Mouse (Mus musculus) liver, postnatal 0 days (tissue): ENCODE measurements around the gene Fam199x. TPM values are rescaled to one million over a fixed set of nuclear protein-coding genes. Genes with fewer than 3 reads are reported as not detected.

Experiments used
- ATAC-seq: fragments of 200-750 bp; cut with Nextera tagmentation; 2 replicates; pipeline ENCODE4 v1.8.0; 2017; ENCODE audit warnings: mild to moderate bottlenecking, moderate library complexity
- DNase-seq: peaks from one replicate; pipeline ENCODE4 v3.0.0-alpha.2; 2016
- H3K27ac ChIP-seq: fragments of 300-500 bp; sonication (generic); 2 replicates; pipeline ENCODE4 v1.5.1; 2014; ENCODE audit warnings: antibody characterized with exemption, moderate library complexity, mild to moderate bottlenecking, low read depth
- H3K27me3 ChIP-seq: fragments of 300-500 bp; sonication (generic); 2 replicates; pipeline ENCODE4 v1.6.1; 2014; ENCODE audit warnings: low read length, control low read depth, mixed read lengths; ENCODE audit not compliant: insufficient read depth
- H3K36me3 ChIP-seq: fragments of 300-500 bp; sonication (generic); replicated peaks from 2 replicates; pipeline ENCODE4 v1.6.1; 2014; ENCODE audit warnings: mild to moderate bottlenecking, control low read depth, low read length, moderate library complexity, mixed read lengths; ENCODE audit not compliant: insufficient read depth
- H3K4me1 ChIP-seq: fragments of 300-500 bp; sonication (generic); 2 replicates; pipeline ENCODE4 v1.6.1; 2014; ENCODE audit warnings: antibody characterized with exemption, mild to moderate bottlenecking, control low read depth; ENCODE audit not compliant: insufficient read depth
- H3K4me2 ChIP-seq: fragments of 300-500 bp; sonication (generic); 2 replicates; pipeline ENCODE4 v1.6.1; 2014; ENCODE audit warnings: low read depth, mild to moderate bottlenecking, low read length, moderate library complexity, mixed read lengths
- H3K4me3 ChIP-seq: fragments of 300-500 bp; sonication (generic); 2 replicates; pipeline ENCODE4 v1.5.1; 2014; ENCODE audit warnings: low read depth, low read length
- H3K9ac ChIP-seq: fragments of 300-500 bp; sonication (generic); replicated peaks from 2 replicates; pipeline ENCODE4 v1.6.1; 2014; ENCODE audit warnings: mild to moderate bottlenecking, moderate library complexity
- H3K9me3 ChIP-seq: fragments of 300-500 bp; sonication (generic); 2 replicates; pipeline ENCODE4 v1.6.1; 2016; ENCODE audit warnings: mild to moderate bottlenecking, control low read depth, low read length, mixed read lengths
- CTCF ChIP-seq: sonication (generic); IDR thresholded peaks from 2 replicates; pipeline ENCODE4 v1.5.1; 2016; ENCODE audit warnings: antibody characterized with exemption, low read depth
- EP300 ChIP-seq: IDR thresholded peaks from 2 replicates; pipeline ENCODE4 v1.6.1; 2016; ENCODE audit warnings: antibody characterized with exemption, low read depth, mild to moderate bottlenecking
- WGBS: fragments of 180-500 bp; shearing (Covaris S2); extraction: QIAGEN DNeasy Blood & Tissue Kit; methylation state at CpG from one replicate; pipeline ENCODE4 v1.1.7; 2014; ENCODE audit not compliant: insufficient replicate concordance; 5-methylcytosine and 5-hydroxymethylcytosine counted together
- polyA plus RNA-seq: library from polyadenylated mRNA; unstranded; fragments of >200 nt; fragmentation: Nextera tagmentation; extraction: Ambion mirVana; gene quantifications from 2 replicates; pipeline ENCODE4 v1.2.1, GENCODE M21; 2015

The Fam199x gene
- polyA plus RNA-seq, 1 experiment from 2014 or later, result 1.5 TPM

GRCm38 (mm10) chrX:137034322-137034721 is 15.1 kb upstream of the Fam199x start:
- no peaks in the 10 kb centered on the region for H3K9me3 ChIP-seq
- no peak overlapping the region for H3K4me2 ChIP-seq
- ATAC-seq (no peak), DNase-seq (no peak)
- no peak overlapping the region for H3K27ac ChIP-seq
- WGBS, result 62% methylated on average over 4 of the region's 4 CpGs
- no peak overlapping the region for H3K9ac ChIP-seq
- no peak overlapping the region for H3K4me3 ChIP-seq
- no peaks in the 10 kb centered on the region for H3K27me3 ChIP-seq
- TF ChIP-seq EP300, result no peak
- no peak for TF ChIP-seq CTCF
- peaks cover 3% of the 10 kb centered on the region; the same call in 1 of the 2 replicates for H3K4me1 ChIP-seq
- H3K36me3 ChIP-seq, result no peaks in the 10 kb centered on the region

DNA sequence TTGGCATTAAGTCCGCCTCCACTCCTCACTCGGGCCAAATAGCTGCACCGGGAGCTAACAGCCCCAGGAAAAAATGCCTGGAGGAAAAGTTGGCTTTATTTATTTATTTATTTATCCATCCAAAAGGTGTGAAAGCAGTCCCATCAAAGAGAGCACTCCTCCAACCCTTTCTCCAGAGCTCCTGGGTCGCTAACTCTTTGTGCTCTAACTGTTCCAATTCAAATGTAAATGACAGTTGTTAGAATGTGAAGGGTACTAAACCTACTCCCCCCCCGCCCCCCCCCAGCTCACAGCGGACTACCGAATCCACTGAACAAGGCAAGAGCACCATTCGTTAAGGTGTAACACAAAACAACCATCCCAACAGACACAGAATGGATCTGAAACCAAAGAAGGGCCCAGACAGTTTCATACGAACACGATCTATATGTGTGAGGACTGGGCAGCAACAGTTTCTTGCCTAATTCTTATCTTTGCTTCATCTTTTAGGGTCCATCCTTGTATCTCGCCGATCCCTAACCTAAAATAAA is 11.9 kb upstream of the Fam199x start:
- ATAC-seq (peak; percentile 47; the same call in 1 of the 2 replicates), DNase-seq (no peak)
- TF ChIP-seq EP300, result no peak
- no peak for TF ChIP-seq CTCF
- Histone ChIP-seq H3K9ac (peak overlapping the region; percentile 72), H3K27ac (peak overlapping the region; percentile 89; the same call in 1 of the 2 replicates), H3K4me1 (peaks cover 3% of the 10 kb centered on the region; the same call in 1 of the 2 replicates), H3K4me3 (peak overlapping the region; percentile 68), H3K9me3 (no peaks in the 10 kb centered on the region), H3K36me3 (no peaks in the 10 kb centered on the region), H3K27me3 (no peaks in the 10 kb centered on the region), H3K4me2 (peak overlapping the region; percentile 68)
- 18% methylated on average over 12 of the region's 12 CpGs for WGBS

DNA sequence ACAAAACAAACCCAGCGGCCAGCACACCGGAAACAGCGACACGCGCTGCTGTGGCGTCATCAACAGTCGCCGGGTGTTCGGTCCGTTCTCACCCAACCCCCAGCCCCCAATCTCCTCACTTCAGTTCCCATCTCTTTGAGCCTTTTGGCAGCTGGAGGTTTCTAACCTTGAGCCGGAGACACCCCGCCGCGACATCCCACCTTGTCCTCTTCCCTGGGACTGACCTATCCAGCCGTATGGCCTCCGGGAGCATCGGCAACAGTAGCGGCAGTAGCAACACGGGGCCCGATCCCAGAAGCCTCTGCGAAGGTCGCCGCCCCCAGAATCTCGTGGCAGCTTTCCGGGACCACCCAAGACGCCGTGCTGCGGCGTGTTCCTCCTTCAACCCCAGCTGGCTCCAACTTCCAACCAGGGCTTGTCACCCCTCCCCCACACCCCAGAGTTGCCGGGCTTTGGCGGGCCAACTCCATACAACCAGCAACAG is 11.4 kb upstream of the Fam199x start, which contains the start of gene Slc25a53:
Gene Slc25a53, minus strand, starts transcription at position 303 of the 484 bp plus-strand sequence.
- DNase-seq (peak; percentile 83), ATAC-seq (peak; percentile 94)
- no peaks in the 10 kb centered on the region for H3K27me3 ChIP-seq
- no peaks in the 10 kb centered on the region for H3K9me3 ChIP-seq
- peak within 1 kb of the TSS; percentile 89 for H3K27ac ChIP-seq
- H3K9ac ChIP-seq, result peak within 1 kb of the TSS; percentile 72
- H3K4me2 ChIP-seq, result peak within 1 kb of the TSS; percentile 68
- 34% methylated on average over 30 of the region's 31 CpGs for WGBS
- no peak for TF ChIP-seq EP300
- no peak for TF ChIP-seq CTCF
- peak within 1 kb of the TSS; percentile 68 for H3K4me3 ChIP-seq
- peaks cover 3% of the 10 kb centered on the region; the same call in 1 of the 2 replicates for H3K4me1 ChIP-seq
- no peaks in the 10 kb centered on the region for H3K36me3 ChIP-seq

- peak; percentile 15; the same call in 1 of the 2 replicates for ATAC-seq
These were observed 10.9 kb upstream of the Fam199x start for GRCm38 (mm10) chrX:137038502-137038901.

DNA sequence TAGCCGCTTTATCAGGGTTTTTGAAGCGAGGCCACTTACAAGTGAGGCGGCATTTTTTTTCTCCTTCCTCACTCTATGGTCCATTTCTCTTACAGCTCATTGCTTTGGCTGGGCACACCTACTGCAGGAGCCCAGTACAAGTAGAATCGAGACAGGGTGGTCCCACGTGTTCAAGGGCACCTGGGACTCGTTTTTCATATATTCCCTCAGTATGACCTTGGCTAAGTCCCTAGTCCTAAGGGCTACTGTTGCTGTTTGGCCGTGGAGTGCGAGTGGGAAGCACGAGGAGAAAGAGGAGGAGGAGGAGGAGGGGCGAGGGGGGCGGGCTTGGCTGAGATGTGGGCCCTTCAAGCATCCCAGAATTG is 352 bp upstream of the Fam199x start:
- H3K9ac ChIP-seq, result peak overlapping the region; percentile 68
- 33% methylated on average over 6 of the region's 11 CpGs for WGBS

More at GRCm38 (mm10) chrX:137038502-137038901, 10.9 kb upstream of the Fam199x start:
- H3K4me1 ChIP-seq, result peaks cover 3% of the 10 kb centered on the region; the same call in 1 of the 2 replicates
- peak overlapping the region; percentile 72 for H3K9ac ChIP-seq
- peak overlapping the region; percentile 89 for H3K27ac ChIP-seq
- no peak for DNase-seq
- peak overlapping the region; percentile 68 for H3K4me2 ChIP-seq
- H3K4me3 ChIP-seq, result peak overlapping the region; percentile 68
- TF ChIP-seq CTCF, result no peak
- TF ChIP-seq EP300, result no peak
- no peaks in the 10 kb centered on the region for H3K9me3 ChIP-seq
- H3K36me3 ChIP-seq, result no peaks in the 10 kb centered on the region
- WGBS, result 39% methylated on average over 7 of the region's 7 CpGs
- no peaks in the 10 kb centered on the region for H3K27me3 ChIP-seq

DNA sequence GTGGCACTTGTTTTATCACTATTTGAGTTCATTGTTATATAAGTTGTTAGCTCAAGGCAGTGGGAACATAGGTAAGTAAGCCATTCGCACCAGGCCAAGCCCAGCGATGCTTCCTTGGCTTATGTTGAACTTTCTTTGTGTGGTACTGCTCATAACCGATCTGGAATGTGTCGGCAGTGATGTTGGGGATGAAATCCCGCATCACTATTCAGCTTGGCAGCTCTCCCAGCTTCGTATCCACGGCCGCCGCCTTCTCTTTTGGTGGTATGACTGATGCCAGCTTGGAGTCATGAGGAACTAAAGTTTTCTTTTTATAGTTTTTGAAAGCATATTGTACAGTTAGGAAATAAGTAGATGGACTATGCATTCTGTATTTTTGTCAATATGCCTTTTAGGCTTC is 13.8 kb downstream of the Fam199x start:
- Histone ChIP-seq H3K4me1 (no peaks in the 10 kb centered on the region), H3K9me3 (no peaks in the 10 kb centered on the region), H3K36me3 (no peaks in the 10 kb centered on the region; the same call in 1 of the 2 replicates), H3K4me3 (no peak overlapping the region), H3K4me2 (no peak overlapping the region), H3K9ac (no peak overlapping the region), H3K27me3 (no peaks in the 10 kb centered on the region), H3K27ac (no peak overlapping the region)
- TF ChIP-seq EP300 (no peak), CTCF (no peak)
- DNase-seq (no peak), ATAC-seq (no peak)
- WGBS, result 84% methylated on average over 9 of the region's 9 CpGs

More for the DNA sequence above, 352 bp upstream of the Fam199x start:
- Histone ChIP-seq H3K4me2 (peak overlapping the region; percentile 81), H3K27ac (no peak overlapping the region), H3K4me3 (peak overlapping the region; percentile 66), H3K27me3 (no peaks in the 10 kb centered on the region), H3K4me1 (no peaks in the 10 kb centered on the region; the same call in 1 of the 2 replicates), H3K36me3 (no peaks in the 10 kb centered on the region), H3K9me3 (no peaks in the 10 kb centered on the region)
- ATAC-seq, result peak; percentile 28
- TF ChIP-seq CTCF, result no peak
- TF ChIP-seq EP300, result no peak
- DNase-seq, result no peak
